Mouse (Mus musculus) MEL (cell line): Measurements from ENCODE around the gene Ms4a4d.
"Not testable (repeated sequence)": the region's sequence is repeated elsewhere in the genome, so short reads cannot be mapped to it uniquely, and the experiment has no call there.

ENCODE experiments used
- CTCF ChIP-seq, 3 experiments: IDR thresholded peaks in 2 of 3; conservative IDR thresholded peaks in 1 of 3; 2 replicates each; pipeline ENCODE4 v1.5.1; 2011 to 2012; ENCODE audit warnings: low read length in 3 of 3, low read depth in 2 of 3, mild to moderate bottlenecking in 2 of 3, improper control_type of control experiment in 1 of 3, inconsistent platforms in 1 of 3, mixed read lengths in 1 of 3, moderate library complexity in 1 of 3; ENCODE audit not compliant: control insufficient read depth in 1 of 3, insufficient read depth in 1 of 3, poor library complexity in 1 of 3, severe bottlenecking in 1 of 3
- GABPA ChIP-seq: IDR thresholded peaks from 2 replicates; pipeline ENCODE4 v1.6.1; 2012; ENCODE audit warnings: low read depth, mild to moderate bottlenecking, inconsistent platforms, low read length, improper control_type of control experiment, moderate library complexity
- POLR2AphosphoS2 ChIP-seq: IDR thresholded peaks from 2 replicates; pipeline ENCODE4 v1.6.1; 2011; ENCODE audit warnings: low read length, improper control_type of control experiment

- not testable (repeated sequence) for TF ChIP-seq GABPA; CTCF (IDR thresholded peaks at IDR 0.05 in 2 of 3, conservative IDR thresholded peaks at IDR 0.05 in 1 of 3; ENCODE audit: control insufficient read depth in 1 of 3, insufficient read depth in 1 of 3, low read depth in 2 of 3, low read length in 3 of 3, poor library complexity in 1 of 3, severe bottlenecking in 1 of 3); POLR2AphosphoS2
Observed at GRCm38 (mm10) chr19:11544383-11544782, 7.8 kb downstream of the Ms4a4d start.
